Mouse (Mus musculus) heart, postnatal 0 days (tissue): ENCODE results near the gene Tmprss12. TPM values are rescaled to one million over a fixed set of nuclear protein-coding genes. Genes with fewer than 3 reads are reported as not detected.
"Not testable (repeated sequence)": the region's sequence is repeated elsewhere in the genome, so short reads cannot be mapped to it uniquely, and the experiment has no call there.

Experiments
- ATAC-seq: fragments of 200-750 bp; cut with Nextera tagmentation; 2 replicates; pipeline ENCODE4 v1.8.0; 2017; ENCODE audit warnings: low read depth, moderate number of reproducible peaks, moderate library complexity; ENCODE audit not compliant: insufficient read depth
- DNase-seq: peaks from one replicate; pipeline ENCODE4 v3.0.0-alpha.2; 2016; ENCODE audit warnings: low spot score
- H3K27ac ChIP-seq: fragments of 300-500 bp; sonication (generic); 2 replicates; pipeline ENCODE4 v1.5.1; 2014; ENCODE audit warnings: low read depth, mild to moderate bottlenecking
- H3K27me3 ChIP-seq: fragments of 300-500 bp; sonication (generic); 2 replicates; pipeline ENCODE4 v1.6.1; 2014; ENCODE audit warnings: low read length, mixed read lengths; ENCODE audit not compliant: control insufficient read depth, insufficient read depth
- H3K36me3 ChIP-seq: fragments of 300-500 bp; sonication (generic); replicated peaks from 2 replicates; pipeline ENCODE4 v1.6.1; 2014; ENCODE audit warnings: low read length, mixed read lengths; ENCODE audit not compliant: control insufficient read depth, insufficient read depth
- H3K4me1 ChIP-seq: fragments of 300-500 bp; sonication (generic); 2 replicates; pipeline ENCODE4 v1.6.1; 2014; ENCODE audit warnings: antibody characterized with exemption; ENCODE audit not compliant: control insufficient read depth, insufficient read depth
- H3K4me2 ChIP-seq: fragments of 300-500 bp; sonication (generic); 2 replicates; pipeline ENCODE4 v1.6.1; 2014; ENCODE audit warnings: low read depth, mild to moderate bottlenecking, low read length, moderate library complexity
- H3K4me3 ChIP-seq: fragments of 300-500 bp; sonication (generic); 2 replicates; pipeline ENCODE4 v1.5.1; 2014; ENCODE audit warnings: low read depth, low read length
- H3K9ac ChIP-seq: fragments of 300-500 bp; sonication (generic); replicated peaks from 2 replicates; pipeline ENCODE4 v1.6.1; 2014; ENCODE audit warnings: low read depth, low read length, mixed read lengths
- H3K9me3 ChIP-seq: fragments of 300-500 bp; sonication (generic); replicated peaks from 2 replicates; pipeline ENCODE4 v1.6.1; 2016; ENCODE audit warnings: low read length; ENCODE audit not compliant: control insufficient read depth
- CTCF ChIP-seq: IDR thresholded peaks from 2 replicates; pipeline ENCODE4 v1.5.1; 2016; ENCODE audit warnings: antibody characterized with exemption, control low read depth, low read depth
- EP300 ChIP-seq: IDR thresholded peaks from 2 replicates; pipeline ENCODE4 v1.6.1; 2016; ENCODE audit warnings: antibody characterized with exemption, low read depth
- WGBS: fragments of 180-500 bp; shearing (Covaris S2); extraction: QIAGEN DNeasy Blood & Tissue Kit; methylation state at CpG from one replicate; pipeline ENCODE4 v1.1.7; 2014; 5-methylcytosine and 5-hydroxymethylcytosine counted together
- polyA plus RNA-seq: library from polyadenylated mRNA; unstranded; fragments of >200 nt; fragmentation: Nextera tagmentation; extraction: Ambion mirVana; gene quantifications from 2 replicates; pipeline ENCODE4 v1.2.1, GENCODE M21; 2015
- total RNA-seq: library from RNA; depleted of rRNA; stranded (reverse); fragments of >200 nt; gene quantifications from 2 replicates; pipeline ENCODE4 v1.2.3, GENCODE M21; 2014; ENCODE audit warnings: low replicate concordance

Tmprss12 gene
- total and polyA plus RNA-seq, 2 experiments from 2014 or later, result not detected

DNA sequence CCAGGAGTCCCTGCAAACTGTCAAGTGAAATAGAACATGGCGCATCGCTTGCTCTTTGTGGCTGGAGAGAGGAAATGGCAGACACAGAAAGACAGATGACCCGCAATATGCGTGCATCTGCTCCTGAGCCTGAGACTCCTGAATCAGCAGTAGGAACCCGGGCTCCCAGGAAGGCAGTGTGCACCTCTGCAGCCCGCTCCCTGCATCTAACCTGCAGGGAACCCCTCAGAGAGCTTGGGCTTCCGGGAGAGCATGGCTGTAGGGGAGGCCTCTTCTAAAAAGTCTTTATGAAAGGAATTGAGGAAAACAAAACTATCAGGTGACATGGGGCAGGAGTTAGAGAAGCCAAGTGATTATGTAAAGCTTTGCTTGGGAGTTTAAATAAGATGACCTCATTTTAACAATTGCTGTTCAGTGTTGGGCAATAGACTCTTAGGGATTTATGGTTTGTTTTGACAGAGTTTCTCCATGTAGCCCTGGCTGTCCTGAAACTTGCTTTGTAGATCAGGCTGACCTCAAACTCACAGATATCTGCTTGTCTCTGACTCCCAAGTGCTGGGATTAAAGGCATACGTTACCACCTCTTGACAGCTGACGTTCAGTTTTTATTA lies 39.8 kb downstream of the Tmprss12 start:
- H3K4me1 ChIP-seq, result no peaks in the 10 kb centered on the region
- no peak overlapping the region for H3K4me3 ChIP-seq
- no peak for DNase-seq
- H3K36me3 ChIP-seq, result no peaks in the 10 kb centered on the region
- WGBS, result 71% methylated on average over 9 of the region's 9 CpGs
- no peak for TF ChIP-seq CTCF
- no peak for TF ChIP-seq EP300
- H3K9ac ChIP-seq, result no peak overlapping the region
- H3K9me3 ChIP-seq, result no peaks in the 10 kb centered on the region
- H3K27me3 ChIP-seq, result no peaks in the 10 kb centered on the region
- ATAC-seq, result no peak
- no peak overlapping the region for H3K27ac ChIP-seq
- H3K4me2 ChIP-seq, result no peak overlapping the region

GRCm38 (mm10) chr15:100321134-100321533 lies 40.5 kb downstream of the Tmprss12 start:
- Histone ChIP-seq H3K9me3 (no peaks in the 10 kb centered on the region), H3K27ac (no peak overlapping the region), H3K4me2 (no peak overlapping the region), H3K9ac (no peak overlapping the region), H3K4me3 (no peak overlapping the region), H3K4me1 (no peaks in the 10 kb centered on the region), H3K36me3 (no peaks in the 10 kb centered on the region), H3K27me3 (no peaks in the 10 kb centered on the region)
- DNase-seq (peak; percentile 29), ATAC-seq (no peak)
- WGBS, result 39% methylated on average over 5 of the region's 5 CpGs
- TF ChIP-seq EP300, result no peak
- TF ChIP-seq CTCF, result peak; percentile 54

DNA sequence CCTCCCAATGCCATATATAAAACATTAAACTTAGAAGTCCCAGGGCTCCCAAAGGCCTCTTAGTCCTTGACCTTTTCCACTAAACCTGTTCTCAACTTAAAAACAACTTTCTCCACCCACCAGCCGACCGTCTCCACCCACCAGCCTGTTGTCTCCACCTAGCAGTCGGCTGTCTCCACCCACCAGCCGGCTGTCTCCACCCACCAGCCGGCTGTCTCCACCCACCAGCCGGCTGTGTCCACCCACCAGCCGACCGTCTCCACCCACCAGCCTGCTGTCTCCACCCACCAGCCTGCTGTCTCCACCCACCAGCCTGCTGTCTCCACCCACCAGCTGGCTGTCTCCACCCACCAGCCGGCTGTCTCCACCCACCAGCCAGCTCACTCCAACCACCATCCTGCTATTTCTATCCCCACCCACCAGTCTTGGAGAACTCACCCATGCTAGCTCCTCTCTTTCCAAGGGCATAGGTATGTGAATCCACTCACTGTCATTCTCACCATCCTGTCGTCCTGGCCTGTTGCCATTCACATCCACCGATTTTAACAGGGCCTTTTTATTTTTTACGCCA lies 43.5 kb downstream of the Tmprss12 start:
- TF ChIP-seq EP300 (no peak), CTCF (no peak)
- H3K27ac ChIP-seq, result no peak overlapping the region
- H3K36me3 ChIP-seq, result no peaks in the 10 kb centered on the region
- no peaks in the 10 kb centered on the region for H3K4me1 ChIP-seq
- H3K4me3 ChIP-seq, result no peak overlapping the region
- 63% methylated on average over 12 of the region's 12 CpGs for WGBS
- DNase-seq (no peak), ATAC-seq (no peak)
- no peaks in the 10 kb centered on the region for H3K9me3 ChIP-seq
- H3K9ac ChIP-seq, result no peak overlapping the region
- no peak overlapping the region for H3K4me2 ChIP-seq
- H3K27me3 ChIP-seq, result no peaks in the 10 kb centered on the region

GRCm38 (mm10) chr15:100325235-100325634 lies 44.6 kb downstream of the Tmprss12 start:
- 87% methylated on average over 3 of the region's 3 CpGs for WGBS

GRCm38 (mm10) chr15:100328089-100328488 lies 47.5 kb downstream of the Tmprss12 start:
- ATAC-seq, H3K9ac ChIP-seq, H3K36me3 ChIP-seq, H3K27me3 ChIP-seq, H3K4me3 ChIP-seq, H3K27ac ChIP-seq, DNase-seq, H3K4me2 ChIP-seq, H3K9me3 ChIP-seq, H3K4me1 ChIP-seq: not testable (repeated sequence)
- 68% methylated on average over 3 of the region's 4 CpGs for WGBS

More at GRCm38 (mm10) chr15:100325235-100325634, 44.6 kb downstream of the Tmprss12 start:
- H3K4me3 ChIP-seq, result no peak overlapping the region
- DNase-seq, result no peak
- no peak overlapping the region for H3K9ac ChIP-seq
- no peaks in the 10 kb centered on the region for H3K9me3 ChIP-seq
- no peak for TF ChIP-seq CTCF
- TF ChIP-seq EP300, result no peak
- H3K4me1 ChIP-seq, result no peaks in the 10 kb centered on the region
- ATAC-seq, result no peak
- H3K4me2 ChIP-seq, result no peak overlapping the region
- no peaks in the 10 kb centered on the region for H3K36me3 ChIP-seq
- no peak overlapping the region for H3K27ac ChIP-seq
- H3K27me3 ChIP-seq, result no peaks in the 10 kb centered on the region

GRCm38 (mm10) chr15:100329336-100329735 lies 48.7 kb downstream of the Tmprss12 start:
- H3K4me2 ChIP-seq, H3K27me3 ChIP-seq, H3K9ac ChIP-seq, H3K27ac ChIP-seq, H3K4me1 ChIP-seq, H3K9me3 ChIP-seq, ATAC-seq, H3K36me3 ChIP-seq, H3K4me3 ChIP-seq, DNase-seq: not testable (repeated sequence)
- 84% methylated on average over 10 of the region's 10 CpGs for WGBS
